Mouse (Mus musculus): ENCODE results near the gene Prame. TPM values are rescaled to one million over a fixed set of nuclear protein-coding genes. Genes with fewer than 3 reads are reported as not detected.
A peak's percentile ranks its signal among the peaks of the same experiment; 100 is the strongest.
"Not testable (repeated sequence)": the region's sequence is repeated elsewhere in the genome, so short reads cannot be mapped to it uniquely, and the experiment has no call there.

The Prame gene
- not detected in 2 replicates for total RNA-seq (2014; rRNA removed)
- not detected in 2 replicates for polyA plus RNA-seq (2012; rRNA removed)

DNA sequence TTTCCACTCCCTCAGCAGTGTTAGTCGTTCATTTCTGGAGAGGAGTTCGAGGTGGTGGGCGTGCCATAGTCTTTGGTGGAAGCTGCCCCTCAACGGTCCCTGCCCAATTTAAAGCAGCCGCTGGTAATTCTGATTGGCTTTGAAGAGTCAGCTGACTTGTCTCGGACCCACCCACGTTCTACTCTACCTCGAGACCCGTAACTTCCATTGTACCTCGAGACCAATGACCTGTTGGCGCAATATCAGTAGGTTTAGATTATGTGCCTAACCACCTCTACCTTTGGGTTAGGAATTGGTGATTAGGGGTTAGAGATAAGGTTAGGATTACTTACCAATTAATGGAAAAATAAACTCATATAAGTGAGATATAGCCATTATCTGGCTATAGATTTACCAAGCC lies at the start of gene Prame:
Gene Prame, minus strand, starts transcription at position 101 of the 400 bp plus-strand sequence.
- no peak within 1 kb of the TSS for H3K4me3 ChIP-seq (ENCODE audit: insufficient read depth, low read depth, low read length)
- DNase-seq (ENCODE audit: extremely low read depth, low read depth, low spot score): no peak
- WGBS: 91% methylated on average over 11 of the region's 11 CpGs
- H3K27ac ChIP-seq (replicated peaks; ENCODE audit: insufficient read depth, low read depth, low read length): no peak within 1 kb of the TSS
- H3K27me3 ChIP-seq (ENCODE audit: control insufficient read depth, insufficient read depth, low read length): no peaks in the 10 kb centered on the region
- H3K36me3 ChIP-seq (ENCODE audit: control insufficient read depth, insufficient read depth, low read length): no peaks in the 10 kb centered on the region
- H3K79me2 ChIP-seq (ENCODE audit: control insufficient read depth, insufficient read depth, low read length): no peaks in the 10 kb centered on the region
- no peak for TF ChIP-seq POLR2A (IDR thresholded peaks at IDR 0.05; ENCODE audit: extremely low read depth, insufficient read depth, low read length)
- no peaks in the 10 kb centered on the region for H3K4me1 ChIP-seq (ENCODE audit: control insufficient read depth, insufficient read depth, low read length)
- H3K9ac ChIP-seq (ENCODE audit: low read depth, low read length): no peak within 1 kb of the TSS

GRCm38 (mm10) chrX:135652173-135652772 lies 24.8 kb upstream of the Prame start:
- no peak overlapping the region for H3K9ac ChIP-seq (ENCODE audit: low read depth, low read length)
- H3K79me2 ChIP-seq (ENCODE audit: control insufficient read depth, insufficient read depth, low read length): no peaks in the 10 kb centered on the region
- DNase-seq (ENCODE audit: extremely low read depth, low read depth, low spot score): peak; percentile 20
- no peaks in the 10 kb centered on the region for H3K4me1 ChIP-seq (ENCODE audit: control insufficient read depth, insufficient read depth, low read length)
- H3K27me3 ChIP-seq (ENCODE audit: control insufficient read depth, insufficient read depth, low read length): no peaks in the 10 kb centered on the region
- TF ChIP-seq CTCF (IDR thresholded peaks at IDR 0.05; ENCODE audit: low read depth, low read length) (peak; percentile 24; the same call in 1 of the 2 replicates), POLR2A (IDR thresholded peaks at IDR 0.05; ENCODE audit: extremely low read depth, insufficient read depth, low read length) (no peak)
- H3K4me3 ChIP-seq (ENCODE audit: insufficient read depth, low read depth, low read length): no peak overlapping the region
- whole genome bisulfite sequencing: 47% methylated on average over 9 of the region's 9 CpGs
- H3K27ac ChIP-seq (replicated peaks; ENCODE audit: insufficient read depth, low read depth, low read length): no peak overlapping the region
- H3K36me3 ChIP-seq (ENCODE audit: control insufficient read depth, insufficient read depth, low read length): no peaks in the 10 kb centered on the region

- peak; percentile 79 for DNase-seq (ENCODE audit: extremely low read depth, low read depth, low spot score)
These were observed 26.0 kb downstream of the Prame start for GRCm38 (mm10) chrX:135601298-135602029.

DNA sequence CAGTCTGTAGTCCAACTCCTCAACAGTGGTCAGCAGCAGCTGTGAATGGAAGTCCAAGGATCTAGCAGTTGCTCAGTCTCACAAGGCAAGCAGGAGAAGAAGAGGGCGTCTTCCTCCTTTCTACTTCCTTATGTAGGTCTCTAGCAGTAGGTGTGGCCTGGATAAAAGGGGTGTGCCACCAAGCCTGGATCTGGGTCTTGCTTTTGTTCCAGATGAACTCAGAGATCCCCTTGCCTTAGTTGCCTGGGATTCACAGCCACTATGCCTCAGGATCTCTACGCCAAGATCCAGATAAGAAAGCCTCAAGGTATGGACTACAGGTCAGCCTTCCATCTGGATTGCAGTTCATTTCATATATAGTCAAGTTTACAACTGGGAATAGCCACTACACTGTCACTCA lies 28.8 kb downstream of the Prame start, which contains the start of gene Nxf7:
Gene Nxf7, minus strand, starts transcription at position 101 of the 400 bp plus-strand sequence.
- H3K27ac ChIP-seq (replicated peaks; ENCODE audit: insufficient read depth, low read depth, low read length): no peak within 1 kb of the TSS
- H3K27me3 ChIP-seq (ENCODE audit: control insufficient read depth, insufficient read depth, low read length): no peaks in the 10 kb centered on the region
- 84% methylated on average over 2 of the region's 2 CpGs for WGBS
- H3K36me3 ChIP-seq (ENCODE audit: control insufficient read depth, insufficient read depth, low read length): no peaks in the 10 kb centered on the region
- no peaks in the 10 kb centered on the region for H3K4me1 ChIP-seq (ENCODE audit: control insufficient read depth, insufficient read depth, low read length)
- DNase-seq (ENCODE audit: extremely low read depth, low read depth, low spot score): no peak
- no peak within 1 kb of the TSS for H3K4me3 ChIP-seq (ENCODE audit: insufficient read depth, low read depth, low read length)
- no peak for TF ChIP-seq CTCF (IDR thresholded peaks at IDR 0.05; ENCODE audit: low read depth, low read length)
- no peak for TF ChIP-seq POLR2A (IDR thresholded peaks at IDR 0.05; ENCODE audit: extremely low read depth, insufficient read depth, low read length)
- H3K79me2 ChIP-seq (ENCODE audit: control insufficient read depth, insufficient read depth, low read length): no peaks in the 10 kb centered on the region
- H3K9ac ChIP-seq (ENCODE audit: low read depth, low read length): no peak within 1 kb of the TSS

More at GRCm38 (mm10) chrX:135601298-135602029, 26.0 kb downstream of the Prame start:
- H3K36me3 ChIP-seq (ENCODE audit: control insufficient read depth, insufficient read depth, low read length); H3K79me2 ChIP-seq (ENCODE audit: control insufficient read depth, insufficient read depth, low read length); H3K4me1 ChIP-seq (ENCODE audit: control insufficient read depth, insufficient read depth, low read length); H3K27me3 ChIP-seq (ENCODE audit: control insufficient read depth, insufficient read depth, low read length); H3K9ac ChIP-seq (ENCODE audit: low read depth, low read length); H3K4me3 ChIP-seq (ENCODE audit: insufficient read depth, low read depth, low read length); H3K27ac ChIP-seq (replicated peaks; ENCODE audit: insufficient read depth, low read depth, low read length): not testable (repeated sequence)
- peak; percentile 44 for TF ChIP-seq CTCF (IDR thresholded peaks at IDR 0.05; ENCODE audit: low read depth, low read length)
- WGBS: 70% methylated on average over 3 of the region's 3 CpGs

DNA sequence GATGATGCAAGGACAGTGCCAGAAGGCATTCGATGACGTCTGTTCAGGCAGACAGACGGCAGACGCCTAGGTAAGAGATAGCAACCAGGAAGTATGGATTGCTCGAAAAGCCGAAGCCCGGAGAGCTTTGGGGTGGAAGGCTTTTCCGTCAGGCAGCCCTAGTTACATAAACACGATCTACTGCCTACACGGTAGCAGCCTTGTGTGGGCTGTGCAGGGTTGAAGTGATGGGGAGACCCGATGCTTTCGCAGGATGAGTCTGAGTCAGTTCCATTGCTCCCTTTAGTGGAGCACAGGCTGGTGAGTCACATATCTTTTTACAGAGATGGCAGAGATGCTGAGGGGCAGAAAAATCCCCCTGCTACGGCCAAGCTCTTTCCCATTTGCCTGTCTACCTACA lies 29.4 kb downstream of the Prame start:
- Histone ChIP-seq H3K27ac (replicated peaks; ENCODE audit: insufficient read depth, low read depth, low read length) (no peak overlapping the region), H3K79me2 (ENCODE audit: control insufficient read depth, insufficient read depth, low read length) (no peaks in the 10 kb centered on the region), H3K4me1 (ENCODE audit: control insufficient read depth, insufficient read depth, low read length) (no peaks in the 10 kb centered on the region), H3K36me3 (ENCODE audit: control insufficient read depth, insufficient read depth, low read length) (no peaks in the 10 kb centered on the region), H3K4me3 (ENCODE audit: insufficient read depth, low read depth, low read length) (no peak overlapping the region), H3K27me3 (ENCODE audit: control insufficient read depth, insufficient read depth, low read length) (no peaks in the 10 kb centered on the region), H3K9ac (ENCODE audit: low read depth, low read length) (no peak overlapping the region)
- no peak for DNase-seq (ENCODE audit: extremely low read depth, low read depth, low spot score)
- WGBS: 71% methylated on average over 13 of the region's 13 CpGs
- TF ChIP-seq CTCF (IDR thresholded peaks at IDR 0.05; ENCODE audit: low read depth, low read length) (no peak), POLR2A (IDR thresholded peaks at IDR 0.05; ENCODE audit: extremely low read depth, insufficient read depth, low read length) (no peak)

DNA sequence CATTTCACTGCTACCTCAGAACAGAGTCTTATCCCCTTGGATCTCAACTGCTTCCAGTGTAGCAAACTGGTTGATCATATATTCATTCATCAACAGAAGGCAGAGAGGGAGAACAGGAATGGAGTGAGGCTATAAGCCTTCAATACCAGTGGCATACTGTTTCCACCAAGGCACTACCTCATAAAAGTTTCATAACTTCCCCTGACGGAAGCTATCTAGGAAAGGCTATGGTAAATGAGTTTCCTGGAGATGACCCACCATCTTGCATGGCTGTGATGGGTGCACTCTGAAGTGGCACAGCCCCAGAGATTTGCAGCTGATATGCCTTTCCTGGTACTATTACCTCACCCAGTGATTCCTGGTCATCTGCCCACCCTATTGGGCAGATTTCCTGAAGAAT lies 51.1 kb downstream of the Prame start:
- 91% methylated on average over 1 of the region's 1 CpGs for WGBS
- no peaks in the 10 kb centered on the region for H3K79me2 ChIP-seq (ENCODE audit: control insufficient read depth, insufficient read depth, low read length)
- no peak overlapping the region for H3K27ac ChIP-seq (replicated peaks; ENCODE audit: insufficient read depth, low read depth, low read length)
- H3K9ac ChIP-seq (ENCODE audit: low read depth, low read length): no peak overlapping the region
- no peaks in the 10 kb centered on the region for H3K36me3 ChIP-seq (ENCODE audit: control insufficient read depth, insufficient read depth, low read length)
- DNase-seq (ENCODE audit: extremely low read depth, low read depth, low spot score): no peak
- H3K27me3 ChIP-seq (ENCODE audit: control insufficient read depth, insufficient read depth, low read length): no peaks in the 10 kb centered on the region
- no peak overlapping the region for H3K4me3 ChIP-seq (ENCODE audit: insufficient read depth, low read depth, low read length)
- H3K4me1 ChIP-seq (ENCODE audit: control insufficient read depth, insufficient read depth, low read length): no peaks in the 10 kb centered on the region
- TF ChIP-seq POLR2A (IDR thresholded peaks at IDR 0.05; ENCODE audit: extremely low read depth, insufficient read depth, low read length) (no peak), CTCF (IDR thresholded peaks at IDR 0.05; ENCODE audit: low read depth, low read length) (no peak)

DNA sequence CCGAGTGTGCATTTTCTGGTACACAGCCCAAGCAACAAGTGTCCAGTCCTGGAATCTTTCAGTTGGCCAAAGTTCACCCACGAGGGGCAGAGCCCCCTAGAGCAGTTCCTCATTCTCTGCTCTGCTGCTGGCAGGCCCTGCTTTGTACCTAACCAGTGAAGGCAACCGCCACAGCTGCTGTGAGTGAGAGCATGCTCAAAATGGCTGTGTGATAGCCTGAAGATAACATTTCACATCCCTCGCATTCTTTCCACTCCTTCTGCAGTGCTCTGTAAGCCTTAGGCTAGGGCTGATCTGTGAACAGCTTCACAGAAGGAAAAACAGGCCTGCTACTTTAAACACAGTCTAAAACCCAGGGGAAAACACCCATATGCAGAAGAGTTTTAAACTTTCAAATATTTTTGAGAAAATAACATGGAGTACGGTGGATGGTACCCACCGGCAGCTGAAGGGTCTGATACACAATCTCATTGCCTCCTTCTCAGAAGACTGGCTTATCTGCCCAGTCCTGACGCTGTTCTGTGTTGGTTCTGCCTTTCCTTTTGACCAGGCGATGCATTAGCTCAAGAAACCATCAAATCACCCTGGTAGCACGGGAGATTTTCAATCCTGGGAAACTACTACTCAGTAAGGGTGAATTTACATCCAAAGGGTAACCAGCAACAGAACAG lies 52.4 kb downstream of the Prame start:
- H3K4me3 ChIP-seq (ENCODE audit: insufficient read depth, low read depth, low read length); H3K36me3 ChIP-seq (ENCODE audit: control insufficient read depth, insufficient read depth, low read length); H3K27ac ChIP-seq (replicated peaks; ENCODE audit: insufficient read depth, low read depth, low read length); H3K4me1 ChIP-seq (ENCODE audit: control insufficient read depth, insufficient read depth, low read length); H3K27me3 ChIP-seq (ENCODE audit: control insufficient read depth, insufficient read depth, low read length); H3K9ac ChIP-seq (ENCODE audit: low read depth, low read length); H3K79me2 ChIP-seq (ENCODE audit: control insufficient read depth, insufficient read depth, low read length); DNase-seq (ENCODE audit: extremely low read depth, low read depth, low spot score): not testable (repeated sequence)
- WGBS: 70% methylated on average over 9 of the region's 9 CpGs

- H3K79me2 ChIP-seq (ENCODE audit: control insufficient read depth, insufficient read depth, low read length); H3K4me3 ChIP-seq (ENCODE audit: insufficient read depth, low read depth, low read length); H3K27me3 ChIP-seq (ENCODE audit: control insufficient read depth, insufficient read depth, low read length); H3K4me1 ChIP-seq (ENCODE audit: control insufficient read depth, insufficient read depth, low read length); H3K36me3 ChIP-seq (ENCODE audit: control insufficient read depth, insufficient read depth, low read length); H3K9ac ChIP-seq (ENCODE audit: low read depth, low read length); H3K27ac ChIP-seq (replicated peaks; ENCODE audit: insufficient read depth, low read depth, low read length): not testable (repeated sequence)
- 45% methylated on average over 5 of the region's 8 CpGs for WGBS
- peak; percentile 19 for DNase-seq (ENCODE audit: extremely low read depth, low read depth, low spot score)
These were observed 53.1 kb downstream of the Prame start for GRCm38 (mm10) chrX:135574261-135574957.
